Mouse (Mus musculus): Measurements from ENCODE around the gene Inha. TPM values are rescaled to one million over a fixed set of nuclear protein-coding genes. Genes with fewer than 3 reads are reported as not detected.
A peak's percentile ranks its signal among the peaks of the same experiment; 100 is the strongest.

Inha gene
- polyA plus RNA-seq, 1 experiment from 2014 or later, result not detected

- WGBS (ENCODE audit: missing documents), result 98% methylated on average over 23 of the region's 23 CpGs
- H3K27ac ChIP-seq, result no peak overlapping the region
- no peaks in the 10 kb centered on the region for H3K36me3 ChIP-seq (ENCODE audit: inconsistent target)
- no peaks in the 10 kb centered on the region for H3K79me2 ChIP-seq (ENCODE audit: inconsistent target)
- no peak overlapping the region for H3K4me3 ChIP-seq (ENCODE audit: inconsistent target)
Observed at GRCm38 (mm10) chr1:75503651-75503980, 3.3 kb upstream of the Inha start.

GRCm38 (mm10) chr1:75504256-75505045, 2.4 kb upstream of the Inha start:
- 81% methylated on average over 6 of the region's 9 CpGs for WGBS (ENCODE audit: missing documents)

GRCm38 (mm10) chr1:75505159-75505955, 1.5 kb upstream of the Inha start:
- no peak overlapping the region for H3K4me3 ChIP-seq (ENCODE audit: inconsistent target)
- H3K27ac ChIP-seq, result no peak overlapping the region
- no peaks in the 10 kb centered on the region for H3K36me3 ChIP-seq (ENCODE audit: inconsistent target)
- 2% methylated on average over 81 of the region's 84 CpGs for WGBS (ENCODE audit: missing documents)
- no peaks in the 10 kb centered on the region for H3K79me2 ChIP-seq (ENCODE audit: inconsistent target)

More at GRCm38 (mm10) chr1:75504256-75505045, 2.4 kb upstream of the Inha start:
- H3K36me3 ChIP-seq (ENCODE audit: inconsistent target), result no peaks in the 10 kb centered on the region
- H3K79me2 ChIP-seq (ENCODE audit: inconsistent target), result no peaks in the 10 kb centered on the region
- no peak overlapping the region for H3K27ac ChIP-seq
- no peak overlapping the region for H3K4me3 ChIP-seq (ENCODE audit: inconsistent target)

GRCm38 (mm10) chr1:75505956-75506831, 683 bp upstream of the Inha start, which contains the start of gene Obsl1:
Obsl1 (minus strand) TSS chr1:75506452.
- H3K36me3 ChIP-seq (ENCODE audit: inconsistent target), result no peaks in the 10 kb centered on the region
- WGBS (ENCODE audit: missing documents), result 3% methylated on average over 65 of the region's 65 CpGs
- no peak within 1 kb of the TSS for H3K27ac ChIP-seq
- H3K4me3 ChIP-seq (ENCODE audit: inconsistent target), result no peak within 1 kb of the TSS
- no peaks in the 10 kb centered on the region for H3K79me2 ChIP-seq (ENCODE audit: inconsistent target)

- Histone ChIP-seq H3K79me2 (ENCODE audit: inconsistent target) (no peaks in the 10 kb centered on the region), H3K36me3 (ENCODE audit: inconsistent target) (no peaks in the 10 kb centered on the region), H3K4me3 (ENCODE audit: inconsistent target) (no peak overlapping the region), H3K27ac (no peak overlapping the region)
- 93% methylated on average over 20 of the region's 20 CpGs for WGBS (ENCODE audit: missing documents)
Observed at GRCm38 (mm10) chr1:75509586-75509985, 2.7 kb downstream of the Inha start.

GRCm38 (mm10) chr1:75510154-75510553, 3.3 kb downstream of the Inha start:
- no peaks in the 10 kb centered on the region for H3K79me2 ChIP-seq (ENCODE audit: inconsistent target)
- H3K36me3 ChIP-seq (ENCODE audit: inconsistent target), result no peaks in the 10 kb centered on the region
- H3K4me3 ChIP-seq (ENCODE audit: inconsistent target), result no peak overlapping the region
- 51% methylated on average over 5 of the region's 5 CpGs for WGBS (ENCODE audit: missing documents)
- no peak overlapping the region for H3K27ac ChIP-seq

GRCm38 (mm10) chr1:75511437-75512210, 4.7 kb downstream of the Inha start:
- 88% methylated on average over 4 of the region's 4 CpGs for WGBS (ENCODE audit: missing documents)
- Histone ChIP-seq H3K36me3 (ENCODE audit: inconsistent target) (no peaks in the 10 kb centered on the region), H3K4me3 (ENCODE audit: inconsistent target) (no peak overlapping the region), H3K27ac (no peak overlapping the region), H3K79me2 (ENCODE audit: inconsistent target) (no peaks in the 10 kb centered on the region)

GRCm38 (mm10) chr1:75512550-75512949, 5.7 kb downstream of the Inha start:
- Histone ChIP-seq H3K27ac (no peak overlapping the region), H3K36me3 (ENCODE audit: inconsistent target) (no peaks in the 10 kb centered on the region), H3K79me2 (ENCODE audit: inconsistent target) (no peaks in the 10 kb centered on the region), H3K4me3 (ENCODE audit: inconsistent target) (no peak overlapping the region)
- 89% methylated on average over 3 of the region's 3 CpGs for WGBS (ENCODE audit: missing documents)

- peaks cover 2% of the 10 kb centered on the region; the same call in 1 of the 2 replicates for H3K79me2 ChIP-seq (ENCODE audit: inconsistent target)
- no peak overlapping the region for H3K27ac ChIP-seq
- WGBS (ENCODE audit: missing documents), result 93% methylated on average over 15 of the region's 15 CpGs
- H3K36me3 ChIP-seq (ENCODE audit: inconsistent target), result no peaks in the 10 kb centered on the region
- H3K4me3 ChIP-seq (ENCODE audit: inconsistent target), result no peak overlapping the region
Observed at GRCm38 (mm10) chr1:75516703-75517380, 10.0 kb downstream of the Inha start.

GRCm38 (mm10) chr1:75517984-75518383, 11.1 kb downstream of the Inha start:
- H3K27ac ChIP-seq, result no peak overlapping the region
- H3K79me2 ChIP-seq (ENCODE audit: inconsistent target), result peaks cover 13% of the 10 kb centered on the region; the same call in 1 of the 2 replicates
- no peak overlapping the region for H3K4me3 ChIP-seq (ENCODE audit: inconsistent target)
- no peaks in the 10 kb centered on the region for H3K36me3 ChIP-seq (ENCODE audit: inconsistent target)
- 96% methylated on average over 3 of the region's 4 CpGs for WGBS (ENCODE audit: missing documents)

- peaks cover 17% of the 10 kb centered on the region; the same call in 1 of the 2 replicates for H3K79me2 ChIP-seq (ENCODE audit: inconsistent target)
- H3K27ac ChIP-seq, result no peak overlapping the region
- WGBS (ENCODE audit: missing documents), result 94% methylated on average over 4 of the region's 4 CpGs
- no peak overlapping the region for H3K4me3 ChIP-seq (ENCODE audit: inconsistent target)
- no peaks in the 10 kb centered on the region for H3K36me3 ChIP-seq (ENCODE audit: inconsistent target)
Observed at GRCm38 (mm10) chr1:75518427-75518826, 11.6 kb downstream of the Inha start.

GRCm38 (mm10) chr1:75519576-75519975, 12.7 kb downstream of the Inha start:
- Histone ChIP-seq H3K79me2 (ENCODE audit: inconsistent target) (peaks cover 29% of the 10 kb centered on the region; the same call in 1 of the 2 replicates), H3K4me3 (ENCODE audit: inconsistent target) (no peak overlapping the region), H3K27ac (no peak overlapping the region), H3K36me3 (ENCODE audit: inconsistent target) (no peaks in the 10 kb centered on the region)
- 93% methylated on average over 5 of the region's 5 CpGs for WGBS (ENCODE audit: missing documents)

GRCm38 (mm10) chr1:75521321-75522031, 14.6 kb downstream of the Inha start, which contains the start of gene Stk11ip:
Stk11ip (plus strand) TSS chr1:75521529.
- peaks cover 15% of the 10 kb centered on the region; the same call in 1 of the 2 replicates for H3K36me3 ChIP-seq (ENCODE audit: inconsistent target)
- peaks cover 41% of the 10 kb centered on the region; the same call in 1 of the 2 replicates for H3K79me2 ChIP-seq (ENCODE audit: inconsistent target)
- peak within 1 kb of the TSS; percentile 95 for H3K27ac ChIP-seq
- peak within 1 kb of the TSS; percentile 86 for H3K4me3 ChIP-seq (ENCODE audit: inconsistent target)
- under 1% methylated on average over 46 of the region's 46 CpGs for WGBS (ENCODE audit: missing documents)

Measured in macrophage (primary cell).